Mouse (Mus musculus) fat pad, adult 2 months (tissue): ENCODE data around the gene Defa25.
"Not testable (repeated sequence)": the region's sequence is repeated elsewhere in the genome, so short reads cannot be mapped to it uniquely, and the experiment has no call there.

Experiments used
- DNase-seq: peaks from one replicate; pipeline ENCODE4 v3.0.0-alpha.2; 2011; ENCODE audit warnings: low read depth, low spot score; ENCODE audit errors: extremely low read depth

The Defa25 gene

DNA sequence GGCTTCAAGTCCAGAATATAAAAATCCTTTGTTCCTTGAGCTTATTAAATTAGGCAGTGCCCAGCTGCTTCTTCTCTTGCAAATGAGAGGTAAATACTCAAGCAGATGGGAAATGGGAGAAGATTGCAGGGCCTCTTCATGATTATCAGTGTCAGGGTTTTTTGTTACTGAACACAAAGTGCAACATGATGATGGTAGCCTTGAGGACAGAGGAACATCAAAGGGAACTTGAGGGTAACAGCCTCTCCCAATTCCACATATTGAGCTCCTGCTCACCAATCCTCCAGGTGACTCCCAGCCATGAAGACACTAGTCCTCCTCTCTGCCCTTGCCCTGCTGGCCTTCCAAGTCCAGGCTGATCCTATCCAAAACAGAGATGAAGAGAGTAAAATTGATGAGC lies at the start of gene Defa25:
Gene Defa25 (plus strand): TSS at position 301 of the 400 bp plus-strand sequence.
- not testable (repeated sequence) for DNase-seq

DNA sequence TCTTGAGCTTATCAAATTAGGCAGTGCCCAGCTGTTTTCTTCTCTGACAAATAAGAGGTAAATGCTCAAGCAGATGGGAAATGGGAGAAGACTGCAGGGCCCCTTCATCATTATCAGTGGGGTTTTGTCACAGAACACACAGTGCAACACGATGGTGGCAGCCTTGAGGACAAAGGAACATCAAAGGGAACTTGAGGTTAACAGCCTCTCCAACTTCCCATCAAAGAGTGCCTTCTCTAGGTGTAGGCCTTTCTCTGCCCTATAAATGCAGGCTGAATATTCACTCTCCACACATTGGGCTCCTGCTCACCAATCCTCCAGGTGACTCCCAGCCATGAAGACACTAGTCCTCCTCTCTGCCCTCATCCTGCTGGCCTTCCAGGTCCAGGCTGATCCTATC lies 29.5 kb upstream of the Defa25 start, which contains the start of gene Defa23:
Gene Defa23 (plus strand): TSS at position 301 of the 400 bp plus-strand sequence.
- DNase-seq = not testable (repeated sequence)

DNA sequence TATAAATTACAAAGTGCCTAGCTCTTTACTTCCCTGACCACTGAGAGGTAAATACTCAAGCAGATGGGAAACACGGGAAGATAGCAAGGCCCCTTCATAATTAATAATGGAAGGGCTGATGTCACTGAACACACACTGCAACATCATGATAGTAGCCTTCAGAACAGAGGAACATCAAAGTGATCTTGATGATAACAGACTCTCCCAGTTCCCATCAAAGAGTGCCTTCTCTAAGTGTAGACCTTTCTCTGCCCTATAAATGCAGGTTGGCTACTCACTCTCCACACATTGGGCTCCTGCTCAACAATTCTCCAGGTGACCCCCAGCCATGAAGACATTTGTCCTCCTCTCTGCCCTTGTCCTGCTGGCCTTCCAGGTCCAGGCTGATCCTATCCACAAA lies 19.5 kb upstream of the Defa25 start, which contains the start of gene Defa35:
Gene Defa35 (plus strand): TSS at position 301 of the 400 bp plus-strand sequence.
- not testable (repeated sequence) for DNase-seq

DNA sequence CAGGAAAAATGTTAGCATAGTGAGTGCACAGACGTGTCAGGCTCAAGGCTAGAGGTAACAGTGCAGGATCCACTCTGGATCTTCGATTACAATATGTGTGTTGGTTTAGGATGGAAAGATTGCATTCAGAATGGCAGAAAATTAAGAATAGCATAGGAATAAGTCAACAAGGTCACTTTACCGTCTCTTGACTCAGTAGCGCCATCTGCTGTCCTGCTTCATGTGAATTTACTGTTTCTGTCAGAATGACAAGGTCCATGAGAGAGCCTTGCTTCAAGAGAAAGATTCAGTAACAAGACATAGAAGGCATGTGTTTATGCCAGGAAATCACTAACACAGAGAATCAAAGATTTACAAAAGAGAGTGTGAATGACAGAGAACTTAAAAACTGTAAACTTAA lies 8.9 kb downstream of the Defa25 start:
- DNase-seq = no peak

DNA sequence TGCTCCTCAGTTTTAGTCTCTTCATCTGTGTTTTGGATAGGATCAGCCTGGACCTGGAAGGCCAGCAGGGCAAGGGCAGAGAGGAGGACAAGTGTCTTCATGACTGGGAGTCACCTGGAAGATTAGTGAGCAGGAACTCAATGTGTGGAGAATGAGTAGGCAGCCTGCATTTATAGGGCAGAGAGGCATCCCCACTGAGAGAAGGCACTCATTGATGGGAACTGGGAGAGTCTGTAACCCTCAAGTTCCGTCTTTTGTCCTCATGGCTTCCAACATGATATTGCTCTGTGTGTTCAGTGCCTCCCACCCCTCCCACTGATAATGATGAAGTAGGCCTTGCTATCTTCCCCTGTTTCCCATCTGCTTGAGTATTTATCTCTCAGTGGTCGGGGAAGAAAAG lies 11.7 kb downstream of the Defa25 start, which contains the start of gene Gm14851:
Gene Gm14851 (minus strand): TSS at position 101 of the 400 bp plus-strand sequence.
- DNase-seq = not testable (repeated sequence)

DNA sequence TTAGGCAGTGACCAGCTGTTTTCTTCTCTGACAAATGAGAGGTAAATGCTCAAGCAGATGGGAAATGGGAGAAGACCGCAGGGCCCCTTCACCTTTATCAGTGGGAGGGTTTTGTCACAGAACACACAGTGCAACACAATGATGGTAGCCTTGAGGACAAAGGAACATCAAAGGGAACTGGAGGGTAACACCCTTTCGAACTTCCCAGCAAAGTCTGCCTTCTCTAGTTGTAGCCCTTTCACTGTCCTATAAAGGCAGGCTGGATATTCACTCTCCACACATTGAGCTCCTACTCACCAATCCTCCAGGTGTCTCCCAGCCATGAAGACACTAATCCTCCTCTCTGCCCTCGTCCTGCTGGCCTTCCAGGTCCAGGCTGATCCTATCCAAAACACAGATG lies 50.1 kb downstream of the Defa25 start, which contains the start of gene Defa30:
Gene Defa30 (plus strand): TSS at position 301 of the 400 bp plus-strand sequence.
- DNase-seq = not testable (repeated sequence)
